Mouse (Mus musculus) natural killer cell, adult 2 months (primary cell): Measurements from ENCODE around the gene Atp5g2.

Experiments
- DNase-seq, 2 experiments: peaks; one replicate each; pipeline ENCODE4 v3.0.0; 2022; ENCODE audit warnings: low spot score in 2 of 2

The Atp5g2 gene

DNA sequence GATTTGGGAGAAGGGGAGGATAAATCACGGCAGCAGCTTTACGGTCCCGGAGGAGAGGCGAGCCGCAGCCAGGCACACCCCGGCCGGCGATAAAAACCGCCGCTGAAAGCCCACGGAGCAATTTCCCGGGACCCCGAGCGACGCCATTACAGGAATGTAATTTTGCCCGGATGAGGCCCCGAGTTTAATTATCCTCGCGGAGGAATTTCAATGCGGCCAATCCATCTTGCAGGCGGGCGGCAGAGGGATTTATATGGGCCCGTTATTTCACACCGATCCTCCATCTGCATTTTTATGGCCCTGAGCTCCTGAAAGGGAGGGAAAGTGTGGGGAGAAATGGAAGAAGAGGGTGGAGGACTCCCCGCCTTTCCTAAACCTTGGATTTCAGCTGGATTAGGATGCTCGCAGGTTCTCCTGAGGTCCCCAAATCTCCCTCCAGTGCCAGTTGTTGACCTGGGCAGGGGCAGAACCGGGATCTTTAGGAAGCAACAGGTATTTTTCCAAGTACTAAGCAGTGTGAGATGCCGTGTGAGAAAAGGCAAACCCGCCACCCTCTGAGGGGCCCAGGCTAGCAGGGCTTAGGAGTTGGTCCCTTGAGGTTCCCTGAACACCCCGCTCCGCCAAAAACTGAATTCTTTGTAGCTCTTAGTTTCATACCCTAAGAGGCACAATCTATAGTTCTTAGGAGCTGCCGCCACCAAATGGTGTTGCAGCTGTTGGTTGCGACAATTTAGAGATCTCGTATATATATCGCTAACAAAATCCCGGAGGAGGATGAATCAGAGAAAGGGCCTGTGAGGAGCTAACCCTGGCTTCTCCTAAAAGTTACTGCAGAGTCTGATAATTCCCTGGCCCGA, at the start of gene Atp5g2:
TSS of gene Atp5g2 (minus strand) at position 138 of the 857 bp plus-strand sequence.
- DNase-seq: no peak

DNA sequence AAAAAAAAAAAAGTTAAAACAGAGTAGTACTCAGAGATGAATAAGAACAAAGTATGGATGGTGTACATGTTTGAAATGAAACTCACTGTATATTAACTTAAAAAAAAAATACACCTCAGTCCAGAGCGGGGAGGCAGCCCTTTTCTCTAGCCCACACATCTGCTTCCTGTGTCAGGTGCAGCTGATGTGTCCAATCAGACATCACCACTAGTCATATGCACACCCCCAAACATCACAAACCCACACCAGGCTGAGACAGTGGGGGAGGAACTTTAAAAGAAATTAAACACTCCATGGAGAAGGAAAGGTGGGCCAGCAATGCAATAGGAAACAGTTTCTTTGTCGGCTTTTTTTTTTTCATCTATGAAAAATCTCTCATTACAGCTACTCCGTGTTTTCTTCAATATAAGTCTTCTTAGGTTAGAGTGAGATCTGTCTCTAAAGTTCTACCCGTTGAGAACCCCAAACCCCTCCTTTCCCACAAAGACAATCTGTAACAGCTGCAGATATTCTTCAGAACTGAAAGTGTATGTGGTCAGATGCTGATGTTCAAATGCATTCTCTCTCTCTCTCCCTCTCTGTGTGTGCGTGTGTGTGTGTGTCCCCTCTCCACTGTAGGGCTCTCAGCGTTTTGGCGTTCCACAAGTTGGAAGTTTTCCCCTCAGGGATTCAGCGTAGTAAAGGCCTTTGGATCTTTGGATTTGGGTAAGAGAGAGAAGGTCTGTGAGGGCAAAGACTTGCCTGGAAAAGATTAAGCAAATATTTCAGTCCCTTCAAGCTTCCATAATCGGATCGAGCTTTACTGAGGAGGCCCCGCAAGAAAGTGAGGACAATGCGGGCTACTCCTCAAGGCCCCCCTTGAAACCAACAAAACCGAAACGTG, 49.1 kb upstream of the Atp5g2 start:
- DNase-seq: peak in 1 of 2 experiments; percentile 32

DNA sequence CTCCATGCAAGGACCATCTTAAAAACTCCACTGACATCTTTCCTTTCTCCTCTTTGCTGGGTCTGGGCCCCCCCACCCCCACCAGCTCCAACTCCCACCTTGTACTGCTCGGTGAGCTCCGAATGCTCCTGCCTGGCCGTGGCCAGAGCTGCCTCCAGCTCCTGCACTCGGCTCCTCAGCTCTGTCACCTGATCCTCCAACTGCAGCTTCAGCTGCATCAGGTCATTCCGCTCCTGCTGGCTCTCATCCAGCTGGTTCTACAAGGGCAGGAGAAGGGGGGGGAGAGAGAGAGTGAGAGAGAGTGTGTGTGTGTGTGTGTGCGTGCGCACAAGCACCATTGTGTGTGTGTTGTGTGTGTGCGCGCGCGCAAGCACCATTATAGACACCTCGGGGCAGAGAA, 44.0 kb upstream of the Atp5g2 start:
- no peak for DNase-seq

DNA sequence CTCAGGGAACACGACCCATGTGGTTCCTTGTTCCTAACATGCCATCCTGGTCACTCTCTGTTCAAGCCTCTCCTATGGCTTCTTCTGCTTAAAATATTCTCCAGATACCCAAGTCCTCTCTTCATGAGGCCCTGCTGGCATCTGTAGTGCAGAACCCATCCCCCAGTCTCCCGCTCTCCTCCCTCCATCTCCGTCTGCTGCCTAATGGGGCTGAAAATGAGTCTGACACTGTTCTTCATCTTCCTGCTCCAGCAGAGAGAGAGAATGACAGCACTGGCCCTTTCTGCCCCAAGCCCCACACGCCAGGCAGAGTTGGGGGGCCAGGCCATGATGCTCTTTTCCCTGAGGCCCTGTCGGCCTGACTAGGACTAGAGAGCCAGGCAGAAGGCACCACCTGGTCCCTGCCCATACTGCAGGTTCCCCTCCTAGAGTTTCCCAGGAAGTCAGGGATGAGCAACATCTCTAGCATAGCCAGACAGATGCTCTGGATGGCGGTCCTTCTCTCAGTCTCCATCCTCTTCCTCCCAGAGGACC, 35.7 kb upstream of the Atp5g2 start:
- DNase-seq: no peak

DNA sequence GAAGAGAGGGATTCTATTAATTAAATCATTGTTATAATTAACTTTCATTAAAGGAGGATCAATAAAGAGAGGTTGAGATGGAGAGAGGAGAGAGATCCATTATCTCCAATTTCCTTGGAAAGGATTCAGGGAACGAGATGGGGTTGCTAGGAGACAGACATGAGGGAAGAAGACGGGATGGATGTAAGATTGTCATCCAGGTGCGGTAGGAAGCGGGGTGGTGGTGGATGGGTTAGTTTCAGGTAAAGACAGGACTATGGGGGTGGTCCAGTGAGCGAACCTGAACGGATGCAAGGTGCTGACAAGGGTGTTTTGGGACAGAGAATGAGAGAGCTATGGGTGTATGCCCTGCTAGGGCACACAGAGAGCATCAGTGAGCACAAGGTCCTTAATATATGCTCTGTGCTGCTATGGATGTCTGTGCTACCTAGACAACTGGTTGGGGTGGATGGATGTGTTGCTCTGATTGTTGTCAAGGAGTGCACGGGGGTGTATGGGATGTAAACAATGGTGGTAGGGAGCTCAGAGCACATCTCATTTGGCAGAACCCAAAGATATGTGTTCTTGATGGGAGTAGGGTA, 33.9 kb upstream of the Atp5g2 start:
- DNase-seq: no peak

DNA sequence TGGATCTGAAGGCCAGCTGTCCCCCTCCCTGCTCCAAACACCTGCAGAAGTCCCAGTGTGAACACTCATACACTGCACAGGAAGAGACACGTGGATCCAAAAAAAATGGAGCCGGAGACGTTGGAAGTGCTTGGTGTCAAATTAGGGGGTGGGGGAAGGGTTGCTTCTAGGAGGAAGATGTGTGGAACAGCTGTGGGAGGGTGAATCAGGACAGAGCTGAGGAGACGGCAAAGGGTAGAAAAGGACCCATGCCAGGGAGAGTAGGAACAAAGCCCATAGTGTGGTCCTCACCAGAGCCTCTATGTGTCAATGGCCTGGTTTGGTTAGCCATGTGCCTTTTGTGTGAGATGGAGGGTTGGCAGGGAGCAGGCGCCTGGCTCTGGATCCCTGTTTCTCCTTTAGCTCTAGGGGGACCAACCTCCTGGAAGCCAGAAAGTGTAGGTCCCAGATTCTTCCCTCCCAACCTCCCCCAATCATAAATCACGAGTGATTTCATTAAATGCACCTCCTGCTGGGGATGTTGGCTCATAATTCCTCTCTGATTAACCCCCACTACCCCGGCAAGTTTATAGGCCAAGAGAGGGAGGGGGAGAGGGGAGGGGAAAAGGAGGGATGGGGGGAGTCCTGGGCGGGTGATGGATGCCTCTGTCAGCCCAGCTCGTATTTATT, 33.2 kb upstream of the Atp5g2 start:
- DNase-seq: no peak

DNA sequence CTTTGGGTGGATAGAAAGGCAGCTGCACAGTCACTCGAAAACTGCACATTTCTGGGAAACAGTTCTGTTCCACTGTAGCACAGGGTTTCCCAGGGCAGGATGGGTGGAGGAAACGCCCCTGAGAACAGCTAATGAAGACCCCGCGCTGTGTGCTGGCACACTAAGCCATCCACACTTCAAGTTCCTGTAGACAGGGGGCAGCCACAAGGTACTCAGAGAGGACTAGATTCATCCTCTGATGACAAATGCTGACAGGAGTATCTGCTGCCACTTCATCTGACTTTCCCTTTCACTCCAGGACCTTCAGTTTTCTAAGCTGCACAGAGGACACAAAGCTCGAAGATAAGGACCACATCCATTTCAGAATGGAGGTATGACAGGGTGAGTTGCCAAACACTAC, 32.7 kb upstream of the Atp5g2 start:
- no peak for DNase-seq

DNA sequence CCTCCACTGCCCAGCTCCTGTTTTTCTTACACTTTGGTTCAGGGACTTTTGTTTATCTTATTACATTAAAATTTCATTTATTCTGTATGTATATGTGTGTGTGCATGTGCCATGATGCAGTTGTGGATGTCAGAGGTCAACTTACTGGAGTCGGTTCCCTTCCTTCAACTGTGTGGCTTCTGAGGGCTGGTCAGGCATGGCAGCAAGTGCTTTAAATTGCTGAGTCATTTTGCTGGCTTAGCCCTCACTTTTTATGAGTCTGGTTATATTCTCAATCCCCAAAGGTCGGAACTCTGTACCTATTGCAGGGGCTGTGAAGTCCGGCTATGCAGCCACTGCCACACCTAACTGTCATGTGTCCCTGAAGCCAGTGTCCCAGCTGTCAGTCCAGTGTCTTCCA, 30.8 kb upstream of the Atp5g2 start:
- DNase-seq: no peak

DNA sequence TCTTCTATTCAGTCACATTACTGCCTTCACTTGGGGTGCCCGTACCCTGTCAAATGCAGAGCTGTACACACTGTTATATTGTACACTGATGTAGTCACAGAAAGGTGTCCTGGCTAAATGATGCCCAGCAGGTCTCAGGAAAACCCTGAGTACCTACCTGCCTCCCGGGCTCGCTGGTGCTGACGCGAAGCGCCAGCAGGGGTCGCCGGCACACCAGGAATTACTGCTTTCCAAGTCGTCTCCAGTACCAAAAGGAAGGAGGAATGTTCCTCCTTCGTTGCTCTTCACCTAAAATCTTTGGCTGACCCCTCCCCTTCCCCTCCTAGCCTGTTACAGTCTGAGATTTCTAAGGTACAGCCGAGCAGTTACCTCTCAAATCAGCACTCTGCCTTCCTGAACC, 26.0 kb upstream of the Atp5g2 start:
- peak; percentile 14 to 42 for DNase-seq

DNA sequence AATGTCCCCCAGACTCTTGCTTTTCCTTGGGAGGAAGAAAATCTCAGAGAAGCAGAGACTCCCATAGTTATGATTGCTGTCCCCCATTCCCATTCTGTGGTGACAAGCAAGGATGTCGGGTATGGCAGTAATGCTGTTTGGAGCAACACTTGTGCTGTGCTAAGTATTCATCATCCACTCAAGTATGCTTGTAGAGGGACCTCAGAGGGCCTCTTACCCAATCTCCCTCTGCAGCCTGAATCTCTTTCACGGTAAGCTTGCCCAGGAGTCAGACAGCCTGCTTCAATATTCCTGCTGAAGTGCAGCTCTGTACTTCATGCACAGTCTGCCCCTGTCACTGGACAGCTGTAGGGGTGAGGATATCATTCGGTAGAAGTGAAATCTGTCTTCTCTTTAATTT, 24.7 kb upstream of the Atp5g2 start:
- DNase-seq: no peak

DNA sequence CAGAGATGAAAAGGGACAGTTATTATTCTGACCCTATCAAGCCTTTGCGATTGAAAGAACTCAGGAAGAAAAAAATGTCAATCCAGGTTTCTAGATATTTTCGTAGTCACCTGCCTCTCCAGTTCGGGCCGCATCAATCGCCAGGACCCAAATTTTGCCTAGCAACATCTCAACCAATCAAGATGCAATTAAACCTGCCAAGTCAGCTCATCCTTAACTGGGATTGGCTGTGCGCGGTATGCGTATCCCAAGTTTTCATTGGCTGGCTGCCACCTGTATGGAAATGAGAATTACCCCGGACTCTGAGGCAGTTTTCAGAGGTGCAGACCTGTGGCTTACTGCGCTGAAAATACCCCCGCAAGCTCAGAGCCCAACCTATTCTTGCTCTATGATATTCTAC, 21.4 kb upstream of the Atp5g2 start:
- DNase-seq: no peak

DNA sequence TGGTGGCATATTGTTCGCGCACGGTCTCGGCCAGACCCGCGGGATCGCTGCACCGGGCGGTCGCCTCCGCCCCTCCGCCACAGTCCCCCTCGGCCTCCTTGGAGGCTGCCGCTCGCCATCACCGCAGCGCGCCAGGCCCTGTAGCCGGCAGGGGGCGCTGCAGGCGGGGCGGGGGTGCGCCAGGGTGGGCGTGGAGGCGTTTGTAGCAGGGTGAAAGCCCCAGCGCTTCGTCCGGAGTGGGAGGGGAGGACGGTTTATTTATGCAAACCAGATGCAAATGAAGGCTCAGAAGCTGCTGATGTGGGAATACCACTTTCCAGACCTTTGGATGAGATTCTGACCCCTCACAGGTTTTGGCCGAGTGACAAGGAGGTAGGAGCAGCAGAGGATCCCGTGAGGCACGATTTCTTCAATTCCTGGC, 20.8 kb upstream of the Atp5g2 start:
- peak; percentile 24 to 61 for DNase-seq

DNA sequence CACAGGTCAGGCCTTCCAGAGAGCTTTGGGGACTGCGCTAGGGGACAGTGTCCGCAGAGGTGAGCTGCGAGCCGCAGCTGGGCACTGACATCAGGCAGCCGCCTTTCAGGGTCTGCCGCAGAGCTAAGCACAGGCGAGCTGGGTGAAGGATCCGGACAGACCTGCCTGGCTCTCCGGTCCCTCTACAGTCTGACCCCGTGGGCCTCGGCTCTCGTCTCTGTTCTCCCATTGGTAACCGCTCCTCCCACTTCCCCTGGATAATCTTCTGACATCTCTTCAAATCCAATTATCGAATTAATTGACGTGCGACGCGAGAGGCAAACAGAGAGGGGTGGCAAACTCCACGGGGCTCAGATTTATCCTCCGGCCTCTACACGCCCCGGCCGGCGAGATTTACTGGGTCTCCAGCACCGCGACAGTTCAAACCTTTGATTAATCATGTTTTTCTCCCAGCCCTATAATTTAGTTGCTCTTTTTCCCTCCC, 20.2 kb upstream of the Atp5g2 start:
- DNase-seq: no peak

DNA sequence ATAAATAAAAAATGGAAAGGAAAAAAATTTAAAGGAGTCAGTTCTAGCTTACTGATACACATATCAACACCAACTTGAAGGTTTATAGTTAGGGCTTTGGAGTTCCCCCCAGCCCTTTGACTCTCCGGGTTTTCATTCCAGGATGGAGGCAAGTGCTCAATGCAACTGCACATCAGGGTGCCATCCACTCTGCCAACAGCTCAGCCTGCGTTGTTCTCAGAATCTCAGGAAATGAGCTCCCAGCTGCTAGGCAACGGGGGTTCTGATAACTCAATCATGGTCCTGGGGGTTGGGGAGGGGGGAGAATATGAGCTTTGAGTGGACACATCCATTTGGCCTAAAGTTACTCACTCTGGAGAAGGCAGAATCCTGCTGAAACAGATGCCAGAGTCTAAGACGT, 13.6 kb upstream of the Atp5g2 start:
- no peak for DNase-seq

DNA sequence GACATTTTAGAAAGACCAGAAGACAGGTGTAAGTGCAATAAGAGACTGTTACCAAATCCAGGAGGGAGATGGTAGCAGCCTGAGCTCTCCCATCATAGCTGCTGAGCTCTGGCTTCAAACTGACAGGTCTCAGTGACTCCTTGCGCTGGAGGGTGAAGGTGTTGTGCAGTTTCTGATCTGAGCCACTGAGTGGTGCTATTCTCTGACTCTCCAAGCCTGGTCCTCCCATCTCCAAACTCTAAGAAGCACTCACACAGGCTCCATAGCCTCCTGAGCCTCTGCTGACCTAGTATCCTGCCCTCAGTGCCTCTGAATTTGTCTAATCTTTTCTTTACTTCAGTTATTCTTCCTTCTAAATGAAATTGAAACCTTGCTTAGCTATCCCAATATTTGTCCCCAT, 11.5 kb upstream of the Atp5g2 start:
- DNase-seq: no peak

DNA sequence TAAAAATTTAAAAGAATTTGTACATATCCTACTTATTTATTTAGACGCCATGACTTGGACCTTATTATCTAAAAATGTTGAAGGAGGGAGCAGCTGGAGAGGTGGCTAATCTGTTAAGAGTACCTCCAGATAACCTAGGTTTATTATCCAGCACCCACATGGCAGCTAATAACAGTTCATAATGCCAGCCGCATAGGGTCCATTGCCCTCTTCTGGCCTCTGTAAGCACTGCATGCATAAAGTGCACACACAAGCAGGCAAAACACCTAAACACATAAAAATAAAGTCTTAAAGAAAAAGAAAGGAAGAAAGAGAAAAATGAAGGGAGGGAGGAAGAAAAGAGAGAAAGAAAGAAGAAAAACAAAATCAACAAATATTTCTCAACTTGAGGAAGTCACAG, 4.2 kb upstream of the Atp5g2 start:
- DNase-seq: no peak

DNA sequence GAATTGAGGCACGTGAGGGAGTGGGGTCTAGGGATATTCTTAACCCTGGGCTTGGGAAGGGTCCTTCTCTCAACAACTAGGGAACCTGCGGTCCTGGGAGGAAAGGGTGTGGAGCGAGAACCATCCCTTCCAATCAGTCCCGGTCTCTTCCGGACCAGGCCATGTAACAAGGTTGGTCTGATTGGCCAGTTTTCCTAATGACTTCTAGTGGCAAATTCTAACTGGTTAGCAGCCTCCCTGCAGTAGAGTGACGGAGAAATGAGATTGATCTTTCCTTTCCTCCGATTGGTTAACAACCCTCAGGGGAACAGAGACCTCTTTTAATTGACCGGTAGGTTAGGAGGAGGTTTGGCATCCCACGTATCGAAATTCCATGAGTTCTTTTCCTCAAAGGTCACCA, 1.4 kb upstream of the Atp5g2 start:
- no peak for DNase-seq

DNA sequence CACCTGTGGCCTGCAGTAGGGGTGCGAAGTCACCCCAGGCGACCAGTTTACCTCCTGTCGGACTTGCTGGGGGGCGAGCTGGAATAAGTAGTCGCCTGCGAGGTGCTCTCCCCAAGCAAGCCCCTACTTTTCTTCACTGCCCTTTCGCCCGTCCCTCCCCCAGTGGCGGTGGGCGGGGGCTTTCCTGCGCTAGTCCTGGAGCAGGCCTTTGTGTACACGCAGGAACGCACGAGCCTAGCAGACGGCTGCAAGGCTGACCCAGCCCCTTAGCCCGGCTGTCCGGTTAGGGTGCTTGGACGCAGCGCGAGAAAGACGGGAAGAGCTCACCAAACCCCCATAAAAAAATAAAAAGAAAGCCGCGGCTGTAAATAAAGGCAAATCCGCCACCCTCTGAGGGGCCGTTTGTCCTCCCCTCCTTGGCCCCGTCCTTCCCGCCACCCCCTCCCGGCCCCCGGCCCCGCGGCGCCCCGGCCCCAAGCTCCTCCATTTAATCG, 384 bp downstream of the Atp5g2 start:
- DNase-seq: peak; percentile 37 to 42

DNA sequence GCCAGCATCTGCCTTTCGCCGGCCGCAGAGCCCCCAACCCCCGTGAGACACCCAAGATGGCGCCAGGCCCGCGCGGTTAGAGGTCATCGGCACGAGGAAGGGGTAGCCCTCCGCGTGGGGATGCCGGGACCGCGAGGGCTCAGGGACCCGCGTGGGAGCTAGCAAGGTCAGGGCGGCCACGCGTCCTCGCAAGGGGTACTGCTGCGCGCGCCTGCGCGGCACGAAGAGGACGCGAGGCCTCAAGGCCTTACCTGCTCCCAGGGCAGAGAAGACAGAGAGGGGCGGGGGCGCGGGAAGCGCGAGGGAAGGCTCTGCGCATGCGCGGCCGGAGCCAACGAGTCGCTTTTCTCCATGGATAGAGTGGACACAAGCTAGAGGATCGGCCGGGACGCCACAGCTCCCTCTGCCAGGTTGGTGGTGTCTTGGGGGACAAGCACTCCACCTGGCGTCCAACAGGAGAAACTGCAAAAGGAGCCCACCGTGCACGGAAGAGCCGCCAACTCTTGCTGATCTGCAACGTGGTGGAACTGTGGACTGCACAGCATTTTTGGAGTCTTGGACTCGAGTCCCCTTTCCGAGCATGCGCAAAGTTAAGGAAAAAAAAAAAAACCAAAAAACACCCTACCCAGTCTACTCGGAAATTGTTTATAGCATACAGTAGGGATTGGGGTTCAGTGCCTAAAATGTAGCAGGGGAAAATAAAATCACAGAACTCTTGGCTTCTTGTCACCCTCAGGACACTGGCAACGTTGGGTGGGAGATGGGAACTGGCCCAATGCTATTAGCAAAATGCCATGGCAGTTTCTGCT, 1.2 kb downstream of the Atp5g2 start:
- DNase-seq: peak; percentile 94 to 95

DNA sequence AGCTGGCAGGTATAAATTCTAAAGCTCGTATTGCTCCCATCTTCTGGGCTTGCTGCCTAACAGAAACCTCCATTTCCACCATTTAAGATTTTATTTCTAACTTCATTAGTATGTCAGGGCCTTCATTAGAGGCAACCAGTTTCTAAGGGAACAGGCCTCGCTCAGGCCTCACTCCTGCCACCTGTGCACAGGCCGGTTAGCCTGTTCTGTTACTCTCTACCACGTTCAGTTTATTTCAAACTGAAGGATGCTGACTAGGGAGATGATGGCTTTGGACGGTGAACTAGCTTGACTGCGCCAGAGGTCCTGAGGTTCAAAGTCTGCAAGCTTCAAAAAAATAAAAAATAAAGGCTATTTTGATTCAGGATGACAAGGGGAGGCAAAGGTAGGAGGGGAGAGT, 1.9 kb downstream of the Atp5g2 start:
- no peak for DNase-seq
